Mouse (Mus musculus) midbrain, embryonic 16.5 days (tissue): ENCODE measurements at regions not wholly inside any gene's neighbourhood (a gene's known extent, or its start where the extent isn't known, plus 50 kb on each side); places are given as distances from the start of the nearest gene placed in this dataset.

Source experiments
- ATAC-seq: fragments of 200-750 bp; cut with Nextera tagmentation; 2 replicates; pipeline ENCODE4 v1.8.0; 2017; ENCODE audit warnings: moderate TSS enrichment
- H3K27ac ChIP-seq: fragments of 300-500 bp; sonication (generic); 2 replicates; pipeline ENCODE4 v1.5.1; 2014; ENCODE audit warnings: mild to moderate bottlenecking, low read length, mixed read lengths
- H3K27me3 ChIP-seq: fragments of 300-500 bp; sonication (generic); 2 replicates; pipeline ENCODE4 v1.6.1; 2014; ENCODE audit warnings: low read depth, low read length, mixed read lengths; ENCODE audit not compliant: control insufficient read depth, insufficient read depth
- H3K36me3 ChIP-seq: fragments of 300-500 bp; sonication (generic); 2 replicates; pipeline ENCODE4 v1.6.1; 2014; ENCODE audit warnings: mild to moderate bottlenecking, low read length, moderate library complexity, mixed read lengths; ENCODE audit not compliant: control insufficient read depth, insufficient read depth
- H3K4me1 ChIP-seq: fragments of 300-500 bp; sonication (generic); 2 replicates; pipeline ENCODE4 v1.6.1; 2014; ENCODE audit warnings: mild to moderate bottlenecking, low read length, mixed read lengths; ENCODE audit not compliant: control insufficient read depth, insufficient read depth
- H3K4me2 ChIP-seq: fragments of 300-500 bp; sonication (generic); 2 replicates; pipeline ENCODE4 v1.6.1; 2014; ENCODE audit warnings: mild to moderate bottlenecking, low read length, mixed read lengths
- H3K4me3 ChIP-seq: fragments of 300-500 bp; sonication (generic); 2 replicates; pipeline ENCODE4 v1.5.1; 2014; ENCODE audit warnings: low read depth, mild to moderate bottlenecking, low read length, moderate library complexity, mixed read lengths
- H3K9ac ChIP-seq: fragments of 300-500 bp; sonication (generic); 2 replicates; pipeline ENCODE4 v1.6.1; 2014; ENCODE audit warnings: low read depth, low read length, mixed read lengths
- H3K9me3 ChIP-seq: fragments of 300-500 bp; sonication (generic); replicated peaks from 2 replicates; pipeline ENCODE4 v1.6.1; 2014; ENCODE audit warnings: mild to moderate bottlenecking, low read length, mixed read lengths; ENCODE audit not compliant: control insufficient read depth, poor library complexity, severe bottlenecking
- WGBS: fragments of 180-500 bp; shearing (Covaris S2); extraction: QIAGEN DNeasy Blood & Tissue Kit; methylation state at CpG from one replicate; pipeline ENCODE4 v1.1.7; 2014; 5-methylcytosine and 5-hydroxymethylcytosine counted together

- Histone ChIP-seq H3K4me2 (no peak overlapping the region), H3K27me3 (no peaks in the 10 kb centered on the region), H3K36me3 (no peaks in the 10 kb centered on the region), H3K9ac (no peak overlapping the region), H3K27ac (no peak overlapping the region), H3K4me3 (no peak overlapping the region), H3K9me3 (no peaks in the 10 kb centered on the region), H3K4me1 (no peaks in the 10 kb centered on the region)
- ATAC-seq, result no peak
Observed at GRCm38 (mm10) chr3:14999914-15000313, 113.8 kb downstream of the Car2 start.

- Histone ChIP-seq H3K4me1 (no peaks in the 10 kb centered on the region), H3K4me2 (no peak overlapping the region), H3K27me3 (no peaks in the 10 kb centered on the region), H3K9me3 (no peaks in the 10 kb centered on the region), H3K4me3 (no peak overlapping the region), H3K27ac (no peak overlapping the region), H3K36me3 (no peaks in the 10 kb centered on the region), H3K9ac (no peak overlapping the region)
- WGBS, result 14% methylated on average over 3 of the region's 3 CpGs
- no peak for ATAC-seq
Observed at GRCm38 (mm10) chr3:15000657-15001056, 114.6 kb downstream of the Car2 start.

GRCm38 (mm10) chr3:15007821-15008220 lies 121.7 kb downstream of the Car2 start:
- Histone ChIP-seq H3K4me1 (no peaks in the 10 kb centered on the region), H3K27ac (no peak overlapping the region), H3K4me3 (no peak overlapping the region), H3K4me2 (no peak overlapping the region), H3K9ac (no peak overlapping the region), H3K27me3 (no peaks in the 10 kb centered on the region), H3K36me3 (no peaks in the 10 kb centered on the region), H3K9me3 (no peaks in the 10 kb centered on the region)
- no peak for ATAC-seq
- 74% methylated on average over 3 of the region's 3 CpGs for WGBS

- H3K27ac ChIP-seq, result no peak overlapping the region
- no peaks in the 10 kb centered on the region for H3K4me1 ChIP-seq
- no peaks in the 10 kb centered on the region for H3K27me3 ChIP-seq
- ATAC-seq, result no peak
- H3K9ac ChIP-seq, result no peak overlapping the region
- H3K4me3 ChIP-seq, result no peak overlapping the region
- H3K36me3 ChIP-seq, result no peaks in the 10 kb centered on the region
- no peaks in the 10 kb centered on the region for H3K9me3 ChIP-seq
- H3K4me2 ChIP-seq, result no peak overlapping the region
- WGBS, result 77% methylated on average over 1 of the region's 1 CpGs
Observed at GRCm38 (mm10) chr3:15008501-15008900, 122.4 kb downstream of the Car2 start.

- Histone ChIP-seq H3K4me3 (no peak overlapping the region), H3K36me3 (no peaks in the 10 kb centered on the region), H3K9me3 (no peaks in the 10 kb centered on the region), H3K27ac (no peak overlapping the region), H3K4me1 (no peaks in the 10 kb centered on the region), H3K27me3 (no peaks in the 10 kb centered on the region), H3K4me2 (no peak overlapping the region), H3K9ac (no peak overlapping the region)
- ATAC-seq, result no peak
- 96% methylated on average over 2 of the region's 2 CpGs for WGBS
Observed at GRCm38 (mm10) chr3:15009747-15010146, 123.7 kb downstream of the Car2 start.

- no peak overlapping the region for H3K4me2 ChIP-seq
- H3K27ac ChIP-seq, result no peak overlapping the region
- no peaks in the 10 kb centered on the region for H3K4me1 ChIP-seq
- no peaks in the 10 kb centered on the region for H3K9me3 ChIP-seq
- WGBS, result 72% methylated on average over 1 of the region's 1 CpGs
- no peak for ATAC-seq
- no peak overlapping the region for H3K9ac ChIP-seq
- no peaks in the 10 kb centered on the region for H3K36me3 ChIP-seq
- H3K4me3 ChIP-seq, result no peak overlapping the region
- no peaks in the 10 kb centered on the region for H3K27me3 ChIP-seq
Observed at GRCm38 (mm10) chr3:15016621-15017020, 130.5 kb downstream of the Car2 start.

GRCm38 (mm10) chr3:15022773-15023172 lies 136.7 kb downstream of the Car2 start:
- Histone ChIP-seq H3K27ac (no peak overlapping the region), H3K4me1 (no peaks in the 10 kb centered on the region), H3K4me2 (no peak overlapping the region), H3K9ac (no peak overlapping the region), H3K9me3 (no peaks in the 10 kb centered on the region), H3K4me3 (no peak overlapping the region), H3K36me3 (no peaks in the 10 kb centered on the region), H3K27me3 (no peaks in the 10 kb centered on the region)
- ATAC-seq, result no peak
- WGBS, result 67% methylated on average over 2 of the region's 2 CpGs

GRCm38 (mm10) chr3:15040866-15041528 lies 154.9 kb downstream of the Car2 start:
- H3K4me3 ChIP-seq, result no peak overlapping the region
- no peak overlapping the region for H3K27ac ChIP-seq
- H3K4me2 ChIP-seq, result no peak overlapping the region
- no peaks in the 10 kb centered on the region for H3K36me3 ChIP-seq
- H3K9me3 ChIP-seq, result no peaks in the 10 kb centered on the region
- ATAC-seq, result no peak; the same call in 1 of the 2 replicates
- 86% methylated on average over 7 of the region's 7 CpGs for WGBS
- H3K27me3 ChIP-seq, result no peaks in the 10 kb centered on the region
- H3K9ac ChIP-seq, result no peak overlapping the region
- no peaks in the 10 kb centered on the region for H3K4me1 ChIP-seq

GRCm38 (mm10) chr3:15053968-15054367 lies 167.9 kb downstream of the Car2 start:
- no peak for ATAC-seq
- 74% methylated on average over 3 of the region's 3 CpGs for WGBS
- H3K9me3 ChIP-seq, result no peaks in the 10 kb centered on the region; the same call in 1 of the 2 replicates
- no peaks in the 10 kb centered on the region for H3K36me3 ChIP-seq
- H3K9ac ChIP-seq, result no peak overlapping the region
- no peak overlapping the region for H3K4me2 ChIP-seq
- H3K27me3 ChIP-seq, result no peaks in the 10 kb centered on the region
- H3K4me3 ChIP-seq, result no peak overlapping the region
- H3K27ac ChIP-seq, result no peak overlapping the region
- no peaks in the 10 kb centered on the region for H3K4me1 ChIP-seq
